Mouse (Mus musculus): ENCODE results near the gene Nell1. TPM values are rescaled to one million over a fixed set of nuclear protein-coding genes. Genes with fewer than 3 reads are reported as not detected.

The Nell1 gene
- polyA plus RNA-seq, 1 experiment from 2014 or later: 21.2 TPM

GRCm38 (mm10) chr7:50105612-50106321 is 131.1 kb downstream of the Nell1 start:
- no peaks in the 10 kb centered on the region for H3K9me3 ChIP-seq
- no peaks in the 10 kb centered on the region for H3K36me3 ChIP-seq
- H3K9ac ChIP-seq: no peak overlapping the region
- 38% methylated on average over 8 of the region's 8 CpGs for WGBS
- ATAC-seq (ENCODE audit: low read depth): no peak
- H3K4me3 ChIP-seq: no peak overlapping the region
- H3K4me2 ChIP-seq: no peak overlapping the region
- H3K4me1 ChIP-seq (replicated peaks): no peaks in the 10 kb centered on the region
- H3K27ac ChIP-seq (replicated peaks): no peak overlapping the region
- H3K27me3 ChIP-seq: no peaks in the 10 kb centered on the region

GRCm38 (mm10) chr7:50107261-50107660 is 132.6 kb downstream of the Nell1 start:
- Histone ChIP-seq H3K27me3 (no peaks in the 10 kb centered on the region), H3K9me3 (no peaks in the 10 kb centered on the region), H3K4me2 (no peak overlapping the region), H3K9ac (no peak overlapping the region), H3K4me3 (no peak overlapping the region), H3K36me3 (no peaks in the 10 kb centered on the region), H3K4me1 (replicated peaks) (no peaks in the 10 kb centered on the region), H3K27ac (replicated peaks) (no peak overlapping the region)
- WGBS: 76% methylated on average over 2 of the region's 2 CpGs
- ATAC-seq (ENCODE audit: low read depth): no peak

GRCm38 (mm10) chr7:50118348-50118747 is 143.7 kb downstream of the Nell1 start:
- no peaks in the 10 kb centered on the region for H3K36me3 ChIP-seq
- H3K27ac ChIP-seq (replicated peaks): no peak overlapping the region
- ATAC-seq (ENCODE audit: low read depth): no peak
- WGBS: 87% methylated on average over 5 of the region's 5 CpGs
- H3K4me3 ChIP-seq: no peak overlapping the region
- H3K9ac ChIP-seq: no peak overlapping the region
- H3K4me1 ChIP-seq (replicated peaks): no peaks in the 10 kb centered on the region
- H3K9me3 ChIP-seq: no peaks in the 10 kb centered on the region
- H3K4me2 ChIP-seq: no peak overlapping the region
- no peaks in the 10 kb centered on the region for H3K27me3 ChIP-seq

DNA sequence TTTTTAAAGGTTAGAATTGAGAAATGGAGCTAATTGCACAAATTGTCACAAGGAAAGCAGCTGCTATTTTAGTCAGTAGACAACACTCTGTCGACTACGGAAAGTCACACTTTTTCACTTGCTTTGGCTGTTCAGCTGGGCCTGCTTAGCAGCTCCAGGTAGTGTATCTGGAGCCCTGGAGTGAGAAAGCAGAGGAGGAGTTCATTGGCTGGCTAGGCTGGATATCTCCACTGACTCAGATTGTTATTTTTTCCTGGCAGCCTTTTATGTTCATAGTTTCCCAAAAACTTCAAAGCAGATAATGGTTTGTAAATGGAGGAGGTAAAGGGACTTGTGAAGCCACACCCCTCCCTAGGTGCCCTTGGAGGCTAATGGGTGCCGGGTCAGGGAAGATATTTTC is 163.0 kb downstream of the Nell1 start:
- ATAC-seq (ENCODE audit: low read depth): no peak
- no peak overlapping the region for H3K9ac ChIP-seq
- H3K4me3 ChIP-seq: no peak overlapping the region
- no peaks in the 10 kb centered on the region for H3K27me3 ChIP-seq
- no peak overlapping the region for H3K4me2 ChIP-seq
- 92% methylated on average over 3 of the region's 3 CpGs for WGBS
- no peak overlapping the region for H3K27ac ChIP-seq (replicated peaks)
- no peaks in the 10 kb centered on the region for H3K4me1 ChIP-seq (replicated peaks)
- H3K36me3 ChIP-seq: no peaks in the 10 kb centered on the region
- H3K9me3 ChIP-seq: no peaks in the 10 kb centered on the region

GRCm38 (mm10) chr7:50149326-50149725 is 174.7 kb downstream of the Nell1 start:
- Histone ChIP-seq H3K4me1 (replicated peaks) (no peaks in the 10 kb centered on the region), H3K9me3 (no peaks in the 10 kb centered on the region), H3K27ac (replicated peaks) (no peak overlapping the region), H3K36me3 (no peaks in the 10 kb centered on the region), H3K4me3 (no peak overlapping the region), H3K4me2 (no peak overlapping the region), H3K27me3 (no peaks in the 10 kb centered on the region), H3K9ac (no peak overlapping the region)
- WGBS: 94% methylated on average over 7 of the region's 7 CpGs
- no peak for ATAC-seq (ENCODE audit: low read depth)

GRCm38 (mm10) chr7:50150838-50151237 is 176.2 kb downstream of the Nell1 start:
- Histone ChIP-seq H3K36me3 (no peaks in the 10 kb centered on the region), H3K9me3 (no peaks in the 10 kb centered on the region), H3K4me1 (replicated peaks) (no peaks in the 10 kb centered on the region), H3K27ac (replicated peaks) (no peak overlapping the region), H3K4me2 (no peak overlapping the region), H3K9ac (no peak overlapping the region), H3K4me3 (no peak overlapping the region), H3K27me3 (no peaks in the 10 kb centered on the region)
- WGBS: 49% methylated on average over 2 of the region's 2 CpGs
- ATAC-seq (ENCODE audit: low read depth): peak; percentile 59; the same call in 1 of the 2 replicates

- WGBS: 72% methylated on average over 2 of the region's 2 CpGs
- Histone ChIP-seq H3K27me3 (no peaks in the 10 kb centered on the region), H3K27ac (replicated peaks) (no peak overlapping the region), H3K4me3 (no peak overlapping the region), H3K9ac (no peak overlapping the region), H3K9me3 (no peaks in the 10 kb centered on the region), H3K4me1 (replicated peaks) (no peaks in the 10 kb centered on the region), H3K4me2 (no peak overlapping the region), H3K36me3 (no peaks in the 10 kb centered on the region)
- no peak for ATAC-seq (ENCODE audit: low read depth)
These were observed 179.0 kb downstream of the Nell1 start for GRCm38 (mm10) chr7:50153618-50154017.

- H3K4me3 ChIP-seq: no peak overlapping the region
- WGBS: 83% methylated on average over 5 of the region's 5 CpGs
- H3K27ac ChIP-seq (replicated peaks): no peak overlapping the region
- H3K36me3 ChIP-seq: no peaks in the 10 kb centered on the region
- no peaks in the 10 kb centered on the region for H3K4me1 ChIP-seq (replicated peaks)
- no peak overlapping the region for H3K4me2 ChIP-seq
- no peak overlapping the region for H3K9ac ChIP-seq
- H3K9me3 ChIP-seq: peaks cover 2% of the 10 kb centered on the region; the same call in 1 of the 2 replicates
- ATAC-seq (ENCODE audit: low read depth): no peak
- H3K27me3 ChIP-seq: no peaks in the 10 kb centered on the region
These were observed 187.9 kb downstream of the Nell1 start for GRCm38 (mm10) chr7:50162602-50163001.

DNA sequence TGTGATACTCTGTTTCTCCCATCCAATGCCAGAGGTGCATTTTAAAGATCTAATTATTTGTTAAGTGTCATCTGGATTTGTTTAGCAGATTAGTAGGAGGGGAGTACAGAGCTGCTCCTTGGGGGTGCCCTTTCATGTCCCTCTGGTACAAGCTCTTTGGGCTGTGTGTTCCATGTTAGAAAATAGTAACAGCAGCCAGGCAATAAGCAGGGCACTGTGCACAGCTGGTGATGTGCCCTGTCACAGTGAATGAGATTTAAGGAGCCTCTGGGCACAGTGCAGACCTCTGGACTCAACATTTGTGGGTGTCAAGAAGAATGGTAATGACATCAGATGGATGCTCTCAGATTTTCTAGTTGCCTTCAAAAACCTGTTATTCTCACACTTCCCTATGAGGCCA is 194.1 kb downstream of the Nell1 start:
- no peaks in the 10 kb centered on the region for H3K9me3 ChIP-seq
- no peaks in the 10 kb centered on the region for H3K36me3 ChIP-seq
- H3K9ac ChIP-seq: no peak overlapping the region
- H3K27ac ChIP-seq (replicated peaks): no peak overlapping the region
- no peaks in the 10 kb centered on the region for H3K4me1 ChIP-seq (replicated peaks)
- ATAC-seq (ENCODE audit: low read depth): no peak
- no peak overlapping the region for H3K4me3 ChIP-seq
- no peaks in the 10 kb centered on the region for H3K27me3 ChIP-seq
- H3K4me2 ChIP-seq: no peak overlapping the region

- no peaks in the 10 kb centered on the region for H3K36me3 ChIP-seq
- no peak overlapping the region for H3K9ac ChIP-seq
- WGBS: 89% methylated on average over 6 of the region's 6 CpGs
- no peaks in the 10 kb centered on the region for H3K4me1 ChIP-seq (replicated peaks)
- H3K27ac ChIP-seq (replicated peaks): no peak overlapping the region
- no peak overlapping the region for H3K4me2 ChIP-seq
- no peak for ATAC-seq (ENCODE audit: low read depth)
- no peaks in the 10 kb centered on the region for H3K27me3 ChIP-seq
- H3K4me3 ChIP-seq: no peak overlapping the region
- H3K9me3 ChIP-seq: no peaks in the 10 kb centered on the region
These were observed 211.6 kb downstream of the Nell1 start for GRCm38 (mm10) chr7:50186306-50186705.

GRCm38 (mm10) chr7:50193955-50194354 is 219.3 kb downstream of the Nell1 start:
- ATAC-seq (ENCODE audit: low read depth): no peak
- Histone ChIP-seq H3K36me3 (no peaks in the 10 kb centered on the region), H3K27ac (replicated peaks) (no peak overlapping the region), H3K4me3 (no peak overlapping the region), H3K9me3 (no peaks in the 10 kb centered on the region), H3K9ac (no peak overlapping the region), H3K4me1 (replicated peaks) (no peaks in the 10 kb centered on the region), H3K4me2 (no peak overlapping the region), H3K27me3 (no peaks in the 10 kb centered on the region)
- WGBS: 90% methylated on average over 7 of the region's 7 CpGs

- Histone ChIP-seq H3K36me3 (no peaks in the 10 kb centered on the region), H3K4me3 (no peak overlapping the region), H3K9me3 (no peaks in the 10 kb centered on the region), H3K4me1 (replicated peaks) (no peaks in the 10 kb centered on the region), H3K9ac (no peak overlapping the region), H3K4me2 (no peak overlapping the region), H3K27ac (replicated peaks) (no peak overlapping the region), H3K27me3 (no peaks in the 10 kb centered on the region)
- WGBS: 58% methylated on average over 3 of the region's 3 CpGs
- no peak for ATAC-seq (ENCODE audit: low read depth)
These were observed 220.5 kb downstream of the Nell1 start for GRCm38 (mm10) chr7:50195080-50195611.

- H3K9me3 ChIP-seq: no peaks in the 10 kb centered on the region
- 71% methylated on average over 2 of the region's 2 CpGs for WGBS
- no peak overlapping the region for H3K27ac ChIP-seq (replicated peaks)
- H3K9ac ChIP-seq: no peak overlapping the region
- H3K27me3 ChIP-seq: 0 out of 2 replicates have a peak, but pooled peaks cover 5% of the 10 kb centered on the region
- no peak overlapping the region for H3K4me2 ChIP-seq
- no peaks in the 10 kb centered on the region for H3K36me3 ChIP-seq
- no peak overlapping the region for H3K4me3 ChIP-seq
- no peak for ATAC-seq (ENCODE audit: low read depth)
- no peaks in the 10 kb centered on the region for H3K4me1 ChIP-seq (replicated peaks)
These were observed 230.6 kb downstream of the Nell1 start for GRCm38 (mm10) chr7:50205268-50205667.

Data from neural tube, embryonic 13.5 days (tissue).